Mouse (Mus musculus): ENCODE measurements at regions not wholly inside any gene's neighbourhood (a gene's known extent, or its start where the extent isn't known, plus 50 kb on each side); places are given as distances from the start of the nearest gene placed in this dataset.
"Not testable (repeated sequence)": the region's sequence is repeated elsewhere in the genome, so short reads cannot be mapped to it uniquely, and the experiment has no call there.

GRCm38 (mm10) chr1:12025791-12026190 is 611.9 kb downstream of the A830018L16Rik start:
- peak; percentile 71 for DNase-seq (ENCODE audit: low read depth)
- TF ChIP-seq POLR2A (IDR thresholded peaks at IDR 0.05; ENCODE audit: borderline replicate concordance, extremely low read depth, insufficient read depth, insufficient read length, poor library complexity, severe bottlenecking), result no peak
- no peak for TF ChIP-seq CTCF (IDR thresholded peaks at IDR 0.05; ENCODE audit: borderline replicate concordance, extremely low read depth, insufficient read depth, insufficient read length)

GRCm38 (mm10) chr1:12027442-12027841 is 613.5 kb downstream of the A830018L16Rik start:
- TF ChIP-seq POLR2A (IDR thresholded peaks at IDR 0.05; ENCODE audit: borderline replicate concordance, extremely low read depth, insufficient read depth, insufficient read length, poor library complexity, severe bottlenecking), result no peak
- TF ChIP-seq CTCF (IDR thresholded peaks at IDR 0.05; ENCODE audit: borderline replicate concordance, extremely low read depth, insufficient read depth, insufficient read length), result no peak
- peak; percentile 19 for DNase-seq (ENCODE audit: low read depth)

- DNase-seq (ENCODE audit: low read depth), result peak; percentile 11
- TF ChIP-seq POLR2A (IDR thresholded peaks at IDR 0.05; ENCODE audit: borderline replicate concordance, extremely low read depth, insufficient read depth, insufficient read length, poor library complexity, severe bottlenecking) (no peak), CTCF (IDR thresholded peaks at IDR 0.05; ENCODE audit: borderline replicate concordance, extremely low read depth, insufficient read depth, insufficient read length) (no peak)
Measured at GRCm38 (mm10) chr1:12028074-12028473, 614.2 kb downstream of the A830018L16Rik start.

GRCm38 (mm10) chr1:12051931-12052482 is 638.1 kb downstream of the A830018L16Rik start:
- DNase-seq (ENCODE audit: low read depth), result no peak
- no peak for TF ChIP-seq CTCF (IDR thresholded peaks at IDR 0.05; ENCODE audit: borderline replicate concordance, extremely low read depth, insufficient read depth, insufficient read length)
- TF ChIP-seq POLR2A (IDR thresholded peaks at IDR 0.05; ENCODE audit: borderline replicate concordance, extremely low read depth, insufficient read depth, insufficient read length, poor library complexity, severe bottlenecking), result no peak

- no peak for TF ChIP-seq CTCF (IDR thresholded peaks at IDR 0.05; ENCODE audit: borderline replicate concordance, extremely low read depth, insufficient read depth, insufficient read length)
- TF ChIP-seq POLR2A (IDR thresholded peaks at IDR 0.05; ENCODE audit: borderline replicate concordance, extremely low read depth, insufficient read depth, insufficient read length, poor library complexity, severe bottlenecking), result no peak
- peak; percentile 92 for DNase-seq (ENCODE audit: low read depth)
Measured at GRCm38 (mm10) chr1:12055865-12056560, 642.1 kb downstream of the A830018L16Rik start.

- TF ChIP-seq POLR2A (IDR thresholded peaks at IDR 0.05; ENCODE audit: borderline replicate concordance, extremely low read depth, insufficient read depth, insufficient read length, poor library complexity, severe bottlenecking) (no peak), CTCF (IDR thresholded peaks at IDR 0.05; ENCODE audit: borderline replicate concordance, extremely low read depth, insufficient read depth, insufficient read length) (no peak)
- DNase-seq (ENCODE audit: low read depth), result no peak
Measured at GRCm38 (mm10) chr1:12065016-12065513, 651.2 kb downstream of the A830018L16Rik start.

GRCm38 (mm10) chr1:12092564-12093504 is 678.9 kb downstream of the A830018L16Rik start:
- TF ChIP-seq CTCF (IDR thresholded peaks at IDR 0.05; ENCODE audit: borderline replicate concordance, extremely low read depth, insufficient read depth, insufficient read length), result no peak
- TF ChIP-seq POLR2A (IDR thresholded peaks at IDR 0.05; ENCODE audit: borderline replicate concordance, extremely low read depth, insufficient read depth, insufficient read length, poor library complexity, severe bottlenecking), result no peak
- peak; percentile 77 for DNase-seq (ENCODE audit: low read depth)

GRCm38 (mm10) chr1:12115041-12115828 is 701.3 kb downstream of the A830018L16Rik start:
- DNase-seq (ENCODE audit: low read depth), result peak; percentile 33
- no peak for TF ChIP-seq POLR2A (IDR thresholded peaks at IDR 0.05; ENCODE audit: borderline replicate concordance, extremely low read depth, insufficient read depth, insufficient read length, poor library complexity, severe bottlenecking)
- TF ChIP-seq CTCF (IDR thresholded peaks at IDR 0.05; ENCODE audit: borderline replicate concordance, extremely low read depth, insufficient read depth, insufficient read length), result no peak

- DNase-seq (ENCODE audit: low read depth), result no peak
- no peak for TF ChIP-seq CTCF (IDR thresholded peaks at IDR 0.05; ENCODE audit: borderline replicate concordance, extremely low read depth, insufficient read depth, insufficient read length)
- no peak for TF ChIP-seq POLR2A (IDR thresholded peaks at IDR 0.05; ENCODE audit: borderline replicate concordance, extremely low read depth, insufficient read depth, insufficient read length, poor library complexity, severe bottlenecking)
Measured at GRCm38 (mm10) chr1:12117083-12117482, 703.2 kb downstream of the A830018L16Rik start.

- DNase-seq (ENCODE audit: low read depth), result no peak
- TF ChIP-seq POLR2A (IDR thresholded peaks at IDR 0.05; ENCODE audit: borderline replicate concordance, extremely low read depth, insufficient read depth, insufficient read length, poor library complexity, severe bottlenecking), result no peak
- TF ChIP-seq CTCF (IDR thresholded peaks at IDR 0.05; ENCODE audit: borderline replicate concordance, extremely low read depth, insufficient read depth, insufficient read length), result no peak
Measured at GRCm38 (mm10) chr1:12120926-12121325, 707.0 kb downstream of the A830018L16Rik start.

GRCm38 (mm10) chr1:12126611-12127010 is 712.7 kb downstream of the A830018L16Rik start:
- DNase-seq (ENCODE audit: low read depth), result not testable (repeated sequence)
